Mouse (Mus musculus) ovary, adult 18-20 months (tissue): ENCODE results near the gene Cldn1.

Source experiments
- DNase-seq: peaks from one replicate; pipeline ENCODE4 v3.0.0; 2022; ENCODE audit warnings: low spot score, mixed read lengths

The Cldn1 gene

GRCm38 (mm10) chr16:26371325-26372053 lies at the start of gene Cldn1:
TSS of gene Cldn1 (minus strand) at chr16:26371841.
- DNase-seq, result peak; percentile 63

- DNase-seq, result no peak
These were observed 47.0 kb upstream of the Cldn1 start for GRCm38 (mm10) chr16:26418616-26419015.

GRCm38 (mm10) chr16:26404070-26404469 lies 32.4 kb upstream of the Cldn1 start:
- no peak for DNase-seq

- DNase-seq, result peak; percentile 6
These were observed 29.3 kb upstream of the Cldn1 start for GRCm38 (mm10) chr16:26400971-26401370.

GRCm38 (mm10) chr16:26400549-26400948 lies 28.9 kb upstream of the Cldn1 start:
- DNase-seq, result no peak

- no peak for DNase-seq
These were observed 19.3 kb upstream of the Cldn1 start for GRCm38 (mm10) chr16:26390936-26391335.

GRCm38 (mm10) chr16:26386159-26386558 lies 14.5 kb upstream of the Cldn1 start:
- no peak for DNase-seq

- DNase-seq, result no peak
These were observed 12.5 kb upstream of the Cldn1 start for GRCm38 (mm10) chr16:26384112-26384649.

GRCm38 (mm10) chr16:26377170-26377569 lies 5.5 kb upstream of the Cldn1 start:
- DNase-seq, result no peak

- DNase-seq, result no peak
These were observed 1.5 kb downstream of the Cldn1 start for GRCm38 (mm10) chr16:26370127-26370526.

GRCm38 (mm10) chr16:26369044-26369730 lies 2.5 kb downstream of the Cldn1 start:
- DNase-seq, result no peak

GRCm38 (mm10) chr16:26368121-26368520 lies 3.5 kb downstream of the Cldn1 start:
- DNase-seq, result no peak

GRCm38 (mm10) chr16:26360694-26361093 lies 10.9 kb downstream of the Cldn1 start:
- no peak for DNase-seq

GRCm38 (mm10) chr16:26359619-26360018 lies 12.0 kb downstream of the Cldn1 start:
- DNase-seq, result no peak

- DNase-seq, result no peak
These were observed 12.7 kb downstream of the Cldn1 start for GRCm38 (mm10) chr16:26358898-26359297.

- DNase-seq, result no peak
These were observed 13.5 kb downstream of the Cldn1 start for GRCm38 (mm10) chr16:26357863-26358780.

- no peak for DNase-seq
These were observed 16.1 kb downstream of the Cldn1 start for GRCm38 (mm10) chr16:26355513-26355912.

GRCm38 (mm10) chr16:26350786-26351185 lies 20.9 kb downstream of the Cldn1 start:
- DNase-seq, result no peak

- no peak for DNase-seq
These were observed 22.8 kb downstream of the Cldn1 start for GRCm38 (mm10) chr16:26348809-26349208.

- no peak for DNase-seq
These were observed 55.4 kb downstream of the Cldn1 start for GRCm38 (mm10) chr16:26316281-26316680.

GRCm38 (mm10) chr16:26314815-26315214 lies 56.8 kb downstream of the Cldn1 start:
- DNase-seq, result no peak

- DNase-seq, result no peak
These were observed 62.2 kb downstream of the Cldn1 start for GRCm38 (mm10) chr16:26309402-26309801.
